Mouse (Mus musculus) megakaryocyte, embryonic 14.5 days (primary cell): ENCODE measurements around the gene 2610528J11Rik.

ENCODE experiments used
- FLI1 ChIP-seq: IDR thresholded peaks from 2 replicates; pipeline ENCODE4 v1.6.1; 2012; ENCODE audit warnings: low read length, inconsistent platforms, mixed read lengths
- GATA1 ChIP-seq: IDR thresholded peaks from 3 replicates; pipeline ENCODE4 v1.6.1; 2012; ENCODE audit warnings: mixed read lengths, low read length, inconsistent platforms, borderline replicate concordance

GRCm38 (mm10) chr4:118571441-118571840 is 44.6 kb downstream of the 2610528J11Rik start:
- TF ChIP-seq GATA1 (no peak), FLI1 (no peak)
